Mouse (Mus musculus) bone marrow, adult 2 months (tissue): Measurements from ENCODE around the gene Rdh12.

Experiments
- CTCF ChIP-seq: fragments of 200-500 bp; IDR thresholded peaks from 2 replicates; pipeline ENCODE4 v1.5.1; 2011; ENCODE audit warnings: low read length, control low read depth; ENCODE audit not compliant: control insufficient read depth, insufficient read depth
- POLR2A ChIP-seq: fragments of 200-500 bp; IDR thresholded peaks from 2 replicates; pipeline ENCODE4 v1.6.1; 2011; ENCODE audit warnings: low read depth, mild to moderate bottlenecking, control low read depth, low read length, borderline replicate concordance; ENCODE audit not compliant: control insufficient read depth

GRCm38 (mm10) chr12:79169173-79169572 lies 39.5 kb upstream of the Rdh12 start:
- TF ChIP-seq CTCF (no peak), POLR2A (no peak)
